Mouse (Mus musculus) stomach, postnatal 0 days (tissue): ENCODE measurements around the gene Kcna3. TPM values are rescaled to one million over a fixed set of nuclear protein-coding genes. Genes with fewer than 3 reads are reported as not detected.

Source experiments
- ATAC-seq: fragments of 200-750 bp; cut with Nextera tagmentation; 2 replicates; pipeline ENCODE4 v1.8.0; 2017; ENCODE audit not compliant: low FRiP score, low TSS enrichment
- DNase-seq: peaks from one replicate; pipeline ENCODE4 v3.0.0-alpha.2; 2016; ENCODE audit warnings: low spot score
- H3K27ac ChIP-seq: fragments of 300-500 bp; sonication (generic); replicated peaks from 2 replicates; pipeline ENCODE4 v1.5.1; 2014; ENCODE audit warnings: mild to moderate bottlenecking, control low read depth
- H3K27me3 ChIP-seq: fragments of 300-500 bp; sonication (generic); 2 replicates; pipeline ENCODE4 v1.6.1; 2014; ENCODE audit warnings: low read length; ENCODE audit not compliant: control insufficient read depth, insufficient read depth
- H3K36me3 ChIP-seq: fragments of 300-500 bp; sonication (generic); 2 replicates; pipeline ENCODE4 v1.6.1; 2014; ENCODE audit warnings: low read length, mixed read lengths; ENCODE audit not compliant: control insufficient read depth, insufficient read depth
- H3K4me1 ChIP-seq: fragments of 300-500 bp; sonication (generic); replicated peaks from 2 replicates; pipeline ENCODE4 v1.6.1; 2014; ENCODE audit warnings: antibody characterized with exemption; ENCODE audit not compliant: control insufficient read depth, insufficient read depth
- H3K4me2 ChIP-seq: fragments of 300-500 bp; sonication (generic); replicated peaks from 2 replicates; pipeline ENCODE4 v1.6.1; 2014; ENCODE audit warnings: low read depth, mild to moderate bottlenecking, control low read depth, moderate library complexity
- H3K4me3 ChIP-seq: fragments of 300-500 bp; sonication (generic); 2 replicates; pipeline ENCODE4 v1.5.1; 2014; ENCODE audit warnings: low read depth, low read length, control low read depth
- H3K9ac ChIP-seq: fragments of 300-500 bp; sonication (generic); 2 replicates; pipeline ENCODE4 v1.6.1; 2014; ENCODE audit warnings: mild to moderate bottlenecking, low read length, control low read depth, mixed read lengths
- H3K9me3 ChIP-seq: fragments of 300-500 bp; sonication (generic); 2 replicates; pipeline ENCODE4 v1.6.1; 2016; ENCODE audit warnings: low read length; ENCODE audit not compliant: control insufficient read depth
- CTCF ChIP-seq: IDR thresholded peaks from 2 replicates; pipeline ENCODE4 v1.5.1; 2016; ENCODE audit warnings: antibody characterized with exemption, low read depth, mild to moderate bottlenecking, moderate library complexity
- EP300 ChIP-seq: optimal IDR thresholded peaks from 2 replicates; pipeline ENCODE3; 2016; ENCODE audit warnings: antibody characterized with exemption
- WGBS: fragments of 180-500 bp; shearing (Covaris S2); extraction: QIAGEN DNeasy Blood & Tissue Kit; methylation state at CpG from one replicate; pipeline ENCODE4 v1.1.7; 2014; 5-methylcytosine and 5-hydroxymethylcytosine counted together
- polyA plus RNA-seq: library from polyadenylated mRNA; unstranded; fragments of >200 nt; fragmentation: Nextera tagmentation; extraction: Ambion mirVana; gene quantifications from 2 replicates; pipeline ENCODE4 v1.2.1, GENCODE M21; 2015

Kcna3 gene
- polyA plus RNA-seq, 1 experiment from 2014 or later: 0.15 TPM

DNA sequence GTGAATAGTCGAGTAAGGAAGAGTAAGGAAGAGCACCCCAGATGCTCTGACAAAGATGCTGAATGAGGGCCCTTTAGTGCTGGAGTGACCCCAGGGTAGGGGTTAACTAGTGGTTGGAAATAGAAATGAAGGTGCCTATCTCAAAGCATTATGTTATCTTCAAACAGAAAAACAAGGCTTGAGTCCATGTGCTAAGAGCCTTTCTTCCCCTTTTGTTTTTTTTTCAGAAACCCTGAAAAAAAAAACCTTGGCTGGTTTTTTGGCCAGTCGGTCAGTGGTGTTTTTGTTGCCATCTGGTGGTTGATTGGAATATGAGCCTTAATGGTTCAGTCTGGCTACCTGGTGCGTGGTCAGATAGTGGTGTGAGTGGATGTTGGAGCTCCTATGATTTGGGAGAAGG lies 45.3 kb downstream of the Kcna3 start:
- H3K9me3 ChIP-seq: no peaks in the 10 kb centered on the region
- H3K27ac ChIP-seq: no peak overlapping the region
- no peak overlapping the region for H3K4me2 ChIP-seq
- H3K36me3 ChIP-seq: no peaks in the 10 kb centered on the region
- no peaks in the 10 kb centered on the region for H3K4me1 ChIP-seq
- DNase-seq (no peak), ATAC-seq (no peak)
- peak; percentile 73 for TF ChIP-seq CTCF
- TF ChIP-seq EP300: no peak
- 19% methylated on average over 3 of the region's 3 CpGs for WGBS
- H3K27me3 ChIP-seq: no peaks in the 10 kb centered on the region
- H3K9ac ChIP-seq: no peak overlapping the region
- H3K4me3 ChIP-seq: no peak overlapping the region

DNA sequence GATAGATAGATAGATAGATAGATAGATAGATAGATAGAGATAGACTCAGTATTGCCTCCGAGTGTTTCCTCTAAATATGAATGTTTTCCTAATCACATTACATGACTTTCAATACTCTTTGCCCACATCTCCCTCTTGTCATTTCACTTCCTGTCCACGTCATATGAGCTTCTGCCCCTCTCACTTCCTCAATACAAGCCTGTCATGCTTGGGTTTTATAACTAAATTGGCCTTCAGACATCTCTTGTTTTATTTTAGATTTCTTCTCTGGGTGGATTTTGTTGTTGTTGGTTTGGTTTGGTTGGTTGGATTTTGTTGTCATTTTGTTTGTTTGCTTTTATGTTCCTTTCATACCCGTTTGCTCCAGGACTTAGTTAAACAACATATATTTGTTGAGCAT lies 48.6 kb downstream of the Kcna3 start:
- Histone ChIP-seq H3K9me3 (no peaks in the 10 kb centered on the region), H3K4me3 (no peak overlapping the region), H3K36me3 (no peaks in the 10 kb centered on the region), H3K4me2 (no peak overlapping the region), H3K27ac (no peak overlapping the region), H3K27me3 (no peaks in the 10 kb centered on the region), H3K4me1 (no peaks in the 10 kb centered on the region), H3K9ac (no peak overlapping the region)
- 58% methylated on average over 3 of the region's 3 CpGs for WGBS
- ATAC-seq (no peak), DNase-seq (no peak)
- TF ChIP-seq EP300 (no peak), CTCF (no peak)

DNA sequence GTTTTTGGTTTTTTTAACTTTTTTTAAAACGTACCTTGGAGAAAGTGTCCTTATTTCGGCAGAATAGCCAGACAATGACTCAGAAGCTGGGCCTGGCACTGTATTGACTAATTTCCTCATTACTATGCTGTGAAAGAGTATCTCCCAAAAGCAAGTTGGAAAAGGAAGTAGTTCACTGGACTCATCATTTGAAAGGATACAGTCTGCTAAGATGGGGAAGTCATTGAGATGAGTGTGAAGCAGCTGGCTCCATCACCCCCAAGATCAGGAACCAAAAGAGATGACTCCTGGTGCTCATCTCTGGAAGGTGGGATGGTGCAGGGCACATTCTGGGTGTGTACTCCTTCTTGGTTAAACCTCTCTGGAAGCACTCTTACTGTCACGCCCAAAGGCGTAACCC lies 51.4 kb downstream of the Kcna3 start:
- 85% methylated on average over 4 of the region's 4 CpGs for WGBS
- Histone ChIP-seq H3K4me2 (no peak overlapping the region), H3K36me3 (no peaks in the 10 kb centered on the region), H3K9ac (no peak overlapping the region), H3K9me3 (no peaks in the 10 kb centered on the region), H3K4me3 (no peak overlapping the region), H3K27me3 (no peaks in the 10 kb centered on the region), H3K4me1 (no peaks in the 10 kb centered on the region), H3K27ac (no peak overlapping the region)
- DNase-seq (no peak), ATAC-seq (no peak)
- TF ChIP-seq EP300 (no peak), CTCF (no peak)

Other genes starting within 250 kb of the Kcna3 start
- 6.2 TPM in 2 replicates for gene Cd53, start 246.0 kb upstream of the Kcna3 start, polyA plus RNA-seq
- not detected in 2 replicates for gene Olfr266, start 209.9 kb upstream of the Kcna3 start, polyA plus RNA-seq
- 0.13 and 0.16 TPM in 2 replicates for gene Kcna2, start 65.0 kb downstream of the Kcna3 start, polyA plus RNA-seq
- not detected in 2 replicates for gene Kcna10, start 146.9 kb downstream of the Kcna3 start, polyA plus RNA-seq
- 69,611 and 75,506 TPM in 2 replicates for gene Cym, start 185.6 kb downstream of the Kcna3 start, polyA plus RNA-seq
- 28.1 and 32.7 TPM in 2 replicates for gene A630076J17Rik, start 194.4 kb downstream of the Kcna3 start, polyA plus RNA-seq
- 10.5 and 11.3 TPM in 2 replicates for gene Prok1, start 203.5 kb downstream of the Kcna3 start, polyA plus RNA-seq
- 186 and 189 TPM in 2 replicates for gene Lamtor5, start 242.7 kb downstream of the Kcna3 start, polyA plus RNA-seq